Mouse (Mus musculus) thymus, adult 2 months (tissue): ENCODE measurements around the gene Gm20390. TPM values are rescaled to one million over a fixed set of nuclear protein-coding genes. Genes with fewer than 3 reads are reported as not detected.

ENCODE experiments used
- DNase-seq: peaks from one replicate; pipeline ENCODE4 v3.0.0; 2021
- H3K27ac ChIP-seq: fragments of 200-500 bp; 2 replicates; pipeline ENCODE4 v1.5.1; 2012; ENCODE audit warnings: low read length, control low read depth; ENCODE audit not compliant: control insufficient read depth, insufficient read depth
- H3K27me3 ChIP-seq: fragments of 200-500 bp; 2 replicates; pipeline ENCODE4 v1.6.1; 2012; ENCODE audit warnings: mild to moderate bottlenecking, low read length, moderate library complexity, mixed read lengths; ENCODE audit not compliant: control insufficient read depth, insufficient read depth
- H3K36me3 ChIP-seq: fragments of 200-500 bp; 2 replicates; pipeline ENCODE4 v1.6.1; 2012; ENCODE audit warnings: mild to moderate bottlenecking, low read length, moderate library complexity; ENCODE audit not compliant: control insufficient read depth, insufficient read depth
- H3K4me1 ChIP-seq: fragments of 200-500 bp; replicated peaks from 2 replicates; pipeline ENCODE4 v1.6.1; 2012; ENCODE audit warnings: low read length; ENCODE audit not compliant: control insufficient read depth, insufficient read depth
- H3K4me3 ChIP-seq: fragments of 200-500 bp; 2 replicates; pipeline ENCODE4 v1.5.1; 2012; ENCODE audit warnings: mild to moderate bottlenecking, low read length, control low read depth, moderate library complexity; ENCODE audit not compliant: control insufficient read depth, insufficient read depth
- CTCF ChIP-seq: fragments of 200-500 bp; IDR thresholded peaks from 2 replicates; pipeline ENCODE4 v1.5.1; 2012; ENCODE audit warnings: mild to moderate bottlenecking, control low read depth, low read length, moderate library complexity, borderline replicate concordance; ENCODE audit not compliant: control insufficient read depth, poor library complexity, insufficient read depth; ENCODE audit errors: extremely low read depth
- POLR2A ChIP-seq: fragments of 200-500 bp; IDR thresholded peaks from 2 replicates; pipeline ENCODE4 v1.6.1; 2012; ENCODE audit warnings: mild to moderate bottlenecking, low read length, control low read depth, moderate library complexity; ENCODE audit not compliant: control insufficient read depth, poor library complexity, insufficient read depth; ENCODE audit errors: extremely low read depth
- WGBS: fragments of 180-500 bp; shearing (Covaris S2); methylation state at CpG from one replicate; pipeline ENCODE4 v1.1.7; 2018; 5-methylcytosine and 5-hydroxymethylcytosine counted together
- polyA plus RNA-seq: library from polyadenylated mRNA; depleted of rRNA; stranded (reverse); fragments of >200 nt; gene quantifications from 2 replicates; pipeline ENCODE4 v1.2.3, GENCODE M21; 2012

Gene Gm20390
- polyA plus RNA-seq, 1 experiment: 8.1 TPM

- H3K27me3 ChIP-seq: no peaks in the 10 kb centered on the region
- DNase-seq: no peak
- H3K4me3 ChIP-seq: no peak overlapping the region
- no peaks in the 10 kb centered on the region for H3K36me3 ChIP-seq
- H3K4me1 ChIP-seq: no peaks in the 10 kb centered on the region; the same call in 1 of the 2 replicates
- TF ChIP-seq POLR2A: no peak
- no peak for TF ChIP-seq CTCF
- no peak overlapping the region for H3K27ac ChIP-seq
Measured at GRCm38 (mm10) chr11:93986298-93986697, 18.2 kb upstream of the Gm20390 start.

DNA sequence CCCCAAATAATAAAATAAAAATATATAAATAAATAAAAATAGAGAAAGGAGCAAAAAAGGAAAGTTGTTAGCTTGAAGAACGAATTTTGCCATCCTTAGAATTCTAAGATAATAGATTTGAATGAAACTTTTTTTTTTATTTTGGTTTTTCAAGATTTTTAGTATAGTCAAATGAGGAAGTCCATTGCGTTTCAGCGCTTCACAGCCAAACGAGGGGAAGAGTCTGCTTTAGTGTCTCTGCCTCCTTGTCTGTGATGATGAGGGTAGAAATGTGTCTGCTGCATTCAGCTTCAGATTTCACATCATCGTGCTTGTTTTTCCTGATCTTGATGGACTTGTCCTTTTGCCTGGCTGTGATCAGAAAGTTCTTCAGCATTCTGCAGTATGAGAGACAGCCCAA lies 17.2 kb upstream of the Gm20390 start:
- TF ChIP-seq CTCF (no peak), POLR2A (no peak)
- Histone ChIP-seq H3K27ac (no peak overlapping the region), H3K4me3 (no peak overlapping the region), H3K27me3 (no peaks in the 10 kb centered on the region), H3K36me3 (no peaks in the 10 kb centered on the region), H3K4me1 (no peaks in the 10 kb centered on the region; the same call in 1 of the 2 replicates)
- no peak for DNase-seq
- 54% methylated on average over 5 of the region's 5 CpGs for WGBS

- WGBS: 86% methylated on average over 3 of the region's 3 CpGs
- H3K4me1 ChIP-seq: no peaks in the 10 kb centered on the region; the same call in 1 of the 2 replicates
- TF ChIP-seq CTCF: no peak
- no peak for TF ChIP-seq POLR2A
- H3K27me3 ChIP-seq: no peaks in the 10 kb centered on the region
- no peak for DNase-seq
- no peak overlapping the region for H3K27ac ChIP-seq
- H3K4me3 ChIP-seq: no peak overlapping the region
- H3K36me3 ChIP-seq: no peaks in the 10 kb centered on the region
Measured at GRCm38 (mm10) chr11:93984619-93985018, 16.5 kb upstream of the Gm20390 start.

DNA sequence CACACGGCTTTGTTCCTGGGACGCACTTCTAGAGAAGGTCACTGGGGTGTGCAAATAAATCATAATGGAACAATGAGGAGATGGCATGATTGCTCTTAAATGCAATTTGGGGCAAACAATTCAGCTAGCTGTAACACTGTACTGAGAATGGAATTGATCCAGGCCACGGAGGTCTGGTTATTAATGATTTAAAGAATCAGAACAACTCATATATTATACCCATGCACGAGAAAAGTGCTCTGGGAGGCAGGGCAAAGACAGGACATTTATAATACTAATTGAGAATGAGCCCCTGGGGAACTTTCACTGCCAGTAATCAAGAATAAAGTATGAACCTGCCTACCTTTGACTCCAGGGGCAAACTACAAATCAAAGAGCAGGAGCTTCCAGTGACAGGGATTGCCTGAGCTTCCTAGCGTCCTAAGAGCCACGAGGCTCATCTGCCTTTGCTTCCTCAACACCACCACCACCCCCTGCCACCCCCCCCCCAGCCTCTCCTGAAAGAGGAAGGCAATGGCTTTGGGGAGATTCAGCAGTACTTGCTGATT lies 11.5 kb upstream of the Gm20390 start:
- WGBS: 70% methylated on average over 6 of the region's 6 CpGs
- Histone ChIP-seq H3K27me3 (no peaks in the 10 kb centered on the region), H3K36me3 (no peaks in the 10 kb centered on the region), H3K27ac (no peak overlapping the region), H3K4me1 (no peaks in the 10 kb centered on the region), H3K4me3 (no peak overlapping the region)
- no peak for DNase-seq
- TF ChIP-seq CTCF: no peak
- no peak for TF ChIP-seq POLR2A

DNA sequence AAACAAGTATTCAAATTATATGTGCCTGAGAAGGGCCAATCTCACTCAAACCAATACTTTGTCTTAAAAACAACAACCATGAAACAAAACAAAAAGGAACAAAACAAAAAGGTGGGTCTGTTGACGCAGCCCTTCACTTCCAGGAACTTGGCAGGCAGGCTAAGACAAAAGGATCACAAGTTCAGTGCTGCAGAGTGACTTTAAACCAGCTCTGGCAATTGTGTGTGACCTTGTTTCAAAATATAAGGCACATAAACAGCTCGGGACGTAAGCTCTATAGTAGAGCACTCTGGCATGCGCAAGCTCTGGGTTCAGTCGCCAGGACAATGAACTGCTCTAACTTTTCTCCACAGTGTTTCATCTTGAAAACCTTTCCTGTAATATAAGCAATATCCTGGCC lies 4.9 kb upstream of the Gm20390 start:
- DNase-seq: no peak
- Histone ChIP-seq H3K4me3 (no peak overlapping the region), H3K27me3 (no peaks in the 10 kb centered on the region), H3K4me1 (no peaks in the 10 kb centered on the region), H3K36me3 (no peaks in the 10 kb centered on the region), H3K27ac (no peak overlapping the region)
- 97% methylated on average over 5 of the region's 5 CpGs for WGBS
- TF ChIP-seq POLR2A (no peak), CTCF (no peak)

- WGBS: 97% methylated on average over 1 of the region's 1 CpGs
- H3K4me3 ChIP-seq: no peak overlapping the region
- no peak for TF ChIP-seq CTCF
- TF ChIP-seq POLR2A: no peak
- H3K36me3 ChIP-seq: peaks cover 7% of the 10 kb centered on the region; the same call in 1 of the 2 replicates
- peaks cover 5% of the 10 kb centered on the region for H3K4me1 ChIP-seq
- no peak for DNase-seq
- H3K27ac ChIP-seq: no peak overlapping the region
- no peaks in the 10 kb centered on the region for H3K27me3 ChIP-seq
Measured at GRCm38 (mm10) chr11:93969799-93970198, 1.7 kb upstream of the Gm20390 start.

- Histone ChIP-seq H3K27me3 (no peaks in the 10 kb centered on the region), H3K36me3 (peaks cover 12% of the 10 kb centered on the region; the same call in 1 of the 2 replicates), H3K4me3 (no peak overlapping the region), H3K27ac (no peak overlapping the region), H3K4me1 (peaks cover 5% of the 10 kb centered on the region)
- WGBS: 98% methylated on average over 6 of the region's 6 CpGs
- TF ChIP-seq POLR2A (no peak), CTCF (no peak)
- no peak for DNase-seq
Measured at GRCm38 (mm10) chr11:93969171-93969570, 1.1 kb upstream of the Gm20390 start.
